Mouse (Mus musculus) midbrain, embryonic 10.5 days (tissue): Measurements from ENCODE around the gene Als2. TPM values are rescaled to one million over a fixed set of nuclear protein-coding genes. Genes with fewer than 3 reads are reported as not detected.

Source experiments
- DNase-seq: peaks from one replicate; pipeline ENCODE4 v3.0.0-alpha.2; 2017; ENCODE audit warnings: low spot score
- H3K27ac ChIP-seq: fragments of 300-500 bp; sonication (generic); replicated peaks from 2 replicates; pipeline ENCODE4 v1.5.1; 2016; ENCODE audit warnings: mild to moderate bottlenecking
- H3K27me3 ChIP-seq: fragments of 300-500 bp; sonication (generic); 2 replicates; pipeline ENCODE4 v1.6.1; 2016; ENCODE audit warnings: low read depth, mild to moderate bottlenecking; ENCODE audit not compliant: poor library complexity, severe bottlenecking
- H3K36me3 ChIP-seq: fragments of 300-500 bp; sonication (generic); 2 replicates; pipeline ENCODE4 v1.6.1; 2016; ENCODE audit warnings: mild to moderate bottlenecking, moderate library complexity
- H3K4me1 ChIP-seq: fragments of 300-500 bp; sonication (generic); 2 replicates; pipeline ENCODE4 v1.6.1; 2016
- H3K4me3 ChIP-seq: fragments of 300-500 bp; sonication (generic); 2 replicates; pipeline ENCODE4 v1.5.1; 2016; ENCODE audit warnings: mild to moderate bottlenecking, moderate library complexity
- H3K9me3 ChIP-seq: fragments of 300-500 bp; sonication (generic); replicated peaks from 2 replicates; pipeline ENCODE4 v1.6.1; 2016; ENCODE audit warnings: mild to moderate bottlenecking
- WGBS: fragments of 180-500 bp; shearing (Covaris S2); methylation state at CpG from one replicate; pipeline ENCODE4 v1.1.7; 2016; 5-methylcytosine and 5-hydroxymethylcytosine counted together
- polyA plus RNA-seq: library from polyadenylated mRNA; unstranded; fragments of >200 nt; fragmentation: Nextera tagmentation; extraction: Ambion mirVana; gene quantifications from 2 replicates; pipeline ENCODE4 v1.2.1, GENCODE M21; 2016

Gene Als2
- polyA plus RNA-seq, 1 experiment from 2014 or later, result 14.0 TPM

GRCm38 (mm10) chr1:59202367-59202766 is 34.7 kb downstream of the Als2 start:
- no peaks in the 10 kb centered on the region for H3K27me3 ChIP-seq
- H3K27ac ChIP-seq, result no peak overlapping the region
- DNase-seq, result no peak
- no peaks in the 10 kb centered on the region for H3K9me3 ChIP-seq
- peaks cover 30% of the 10 kb centered on the region for H3K36me3 ChIP-seq
- no peaks in the 10 kb centered on the region for H3K4me1 ChIP-seq
- no peak overlapping the region for H3K4me3 ChIP-seq
- WGBS, result 93% methylated on average over 10 of the region's 10 CpGs

- H3K27ac ChIP-seq, result no peak overlapping the region
Observed at GRCm38 (mm10) chr1:59201561-59201960, 35.5 kb downstream of the Als2 start.

DNA sequence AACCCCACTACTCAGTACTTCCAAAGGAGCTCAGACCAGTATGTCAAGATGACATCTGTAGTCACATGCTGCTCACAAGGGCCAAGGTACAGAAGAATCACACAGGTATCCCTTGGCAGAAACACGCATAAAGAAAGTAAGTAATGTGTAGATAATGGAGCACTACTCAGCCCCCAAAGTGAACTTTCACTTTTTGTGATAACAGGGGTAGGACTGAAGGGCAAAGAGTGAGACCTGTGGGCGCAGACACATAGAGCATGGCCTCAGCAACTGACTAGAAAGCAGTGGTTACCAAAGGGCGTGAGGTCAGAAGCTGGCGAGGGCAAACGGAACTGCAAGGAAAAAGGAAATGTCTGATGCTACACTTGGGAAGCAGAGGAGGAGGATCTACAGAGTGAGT is 36.1 kb downstream of the Als2 start:
- Histone ChIP-seq H3K4me3 (no peak overlapping the region), H3K4me1 (no peaks in the 10 kb centered on the region), H3K27me3 (no peaks in the 10 kb centered on the region), H3K36me3 (peaks cover 32% of the 10 kb centered on the region), H3K9me3 (no peaks in the 10 kb centered on the region), H3K27ac (no peak overlapping the region)
- WGBS, result 88% methylated on average over 5 of the region's 5 CpGs
- no peak for DNase-seq

More at GRCm38 (mm10) chr1:59201561-59201960, 35.5 kb downstream of the Als2 start:
- Histone ChIP-seq H3K27me3 (no peaks in the 10 kb centered on the region), H3K36me3 (peaks cover 30% of the 10 kb centered on the region), H3K4me3 (no peak overlapping the region), H3K4me1 (no peaks in the 10 kb centered on the region), H3K9me3 (no peaks in the 10 kb centered on the region)
- DNase-seq, result no peak
- 85% methylated on average over 1 of the region's 1 CpGs for WGBS

DNA sequence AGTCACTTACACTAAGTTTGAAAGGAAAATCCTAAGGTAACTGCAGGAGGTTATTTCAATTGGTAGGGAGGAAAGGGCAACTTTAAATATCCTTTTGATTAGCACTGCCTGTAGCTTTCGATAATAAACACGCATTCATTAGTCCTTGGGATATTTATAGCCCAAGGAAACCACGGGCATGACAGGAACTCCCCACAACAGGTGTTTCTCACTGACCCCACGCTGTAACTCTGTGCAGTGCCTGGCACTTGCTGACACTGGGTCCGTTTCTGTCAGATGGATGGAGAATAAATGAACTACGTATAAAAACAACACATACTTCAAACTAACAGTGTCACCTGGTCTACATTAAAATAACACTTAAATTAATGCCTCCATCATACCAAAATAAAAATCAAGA is 42.1 kb downstream of the Als2 start:
- Histone ChIP-seq H3K36me3 (peaks cover 45% of the 10 kb centered on the region), H3K4me3 (no peak overlapping the region), H3K4me1 (no peaks in the 10 kb centered on the region), H3K9me3 (no peaks in the 10 kb centered on the region), H3K27me3 (no peaks in the 10 kb centered on the region), H3K27ac (no peak overlapping the region)
- DNase-seq, result no peak
- WGBS, result 87% methylated on average over 6 of the region's 6 CpGs

- no peaks in the 10 kb centered on the region for H3K4me1 ChIP-seq
- DNase-seq, result no peak
- 81% methylated on average over 5 of the region's 5 CpGs for WGBS
- H3K36me3 ChIP-seq, result peaks cover 36% of the 10 kb centered on the region
- H3K27ac ChIP-seq, result no peak overlapping the region
- H3K27me3 ChIP-seq, result no peaks in the 10 kb centered on the region
- H3K4me3 ChIP-seq, result no peak overlapping the region
- no peaks in the 10 kb centered on the region for H3K9me3 ChIP-seq
Observed at GRCm38 (mm10) chr1:59187786-59188185, 49.2 kb downstream of the Als2 start.

GRCm38 (mm10) chr1:59186317-59186716 is 50.7 kb downstream of the Als2 start:
- Histone ChIP-seq H3K4me3 (no peak overlapping the region), H3K4me1 (no peaks in the 10 kb centered on the region), H3K36me3 (peaks cover 35% of the 10 kb centered on the region), H3K27ac (no peak overlapping the region), H3K27me3 (no peaks in the 10 kb centered on the region), H3K9me3 (no peaks in the 10 kb centered on the region)
- WGBS, result 90% methylated on average over 10 of the region's 10 CpGs
- DNase-seq, result no peak

DNA sequence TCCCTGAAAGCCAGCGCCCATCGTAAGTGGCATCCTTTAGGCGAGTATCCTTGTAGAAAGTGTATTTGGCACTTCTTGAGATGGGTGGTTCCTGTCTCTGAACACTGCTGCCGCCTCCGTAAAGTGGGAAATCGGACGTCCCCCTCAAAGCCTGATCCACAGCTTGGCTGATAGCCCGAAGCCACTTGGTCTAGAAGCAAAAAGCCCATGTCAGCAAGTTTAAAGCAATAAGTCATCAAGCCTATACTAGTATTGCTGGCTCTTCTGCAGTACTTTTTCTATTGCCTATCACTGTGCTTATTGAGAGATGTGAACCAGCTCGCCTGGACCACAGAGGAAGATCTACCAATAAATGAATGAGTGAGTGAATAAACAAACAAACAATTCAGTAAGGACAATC is 51.6 kb downstream of the Als2 start:
- WGBS, result 93% methylated on average over 9 of the region's 9 CpGs
- no peaks in the 10 kb centered on the region for H3K27me3 ChIP-seq
- no peaks in the 10 kb centered on the region for H3K4me1 ChIP-seq
- no peak overlapping the region for H3K27ac ChIP-seq
- no peak overlapping the region for H3K4me3 ChIP-seq
- no peaks in the 10 kb centered on the region for H3K9me3 ChIP-seq
- H3K36me3 ChIP-seq, result peaks cover 29% of the 10 kb centered on the region
- DNase-seq, result no peak

- no peak overlapping the region for H3K4me3 ChIP-seq
- DNase-seq, result no peak
- 96% methylated on average over 4 of the region's 4 CpGs for WGBS
- H3K9me3 ChIP-seq, result no peaks in the 10 kb centered on the region
- no peaks in the 10 kb centered on the region for H3K27me3 ChIP-seq
- H3K27ac ChIP-seq, result no peak overlapping the region
- no peaks in the 10 kb centered on the region for H3K4me1 ChIP-seq
- H3K36me3 ChIP-seq, result peaks cover 48% of the 10 kb centered on the region
Observed at GRCm38 (mm10) chr1:59183045-59183444, 54.0 kb downstream of the Als2 start.

- Histone ChIP-seq H3K36me3 (peaks cover 54% of the 10 kb centered on the region), H3K27ac (no peak overlapping the region), H3K9me3 (no peaks in the 10 kb centered on the region), H3K4me1 (no peaks in the 10 kb centered on the region), H3K27me3 (no peaks in the 10 kb centered on the region), H3K4me3 (no peak overlapping the region)
- WGBS, result 93% methylated on average over 2 of the region's 2 CpGs
- no peak for DNase-seq
Observed at GRCm38 (mm10) chr1:59182373-59182772, 54.7 kb downstream of the Als2 start.

DNA sequence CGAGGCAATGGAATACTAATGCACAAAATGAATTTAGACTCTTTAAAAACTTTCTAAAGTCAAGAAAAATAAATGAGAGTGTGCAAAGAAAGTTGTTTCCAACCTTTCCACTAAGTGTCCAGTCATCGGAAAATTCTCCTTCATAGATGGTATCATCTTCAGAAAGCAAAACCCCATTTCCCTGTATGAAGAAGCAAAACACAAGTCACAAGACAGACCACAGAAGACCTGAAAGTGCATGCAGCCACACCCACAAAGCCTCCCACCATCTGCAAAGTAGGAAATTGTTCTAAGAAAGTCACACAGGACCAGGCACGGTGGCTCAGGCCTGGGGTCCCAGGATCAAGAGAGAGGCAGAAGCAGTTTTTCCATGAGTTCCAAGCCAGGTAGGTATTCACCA is 57.0 kb downstream of the Als2 start:
- H3K36me3 ChIP-seq, result peaks cover 56% of the 10 kb centered on the region
- WGBS, result 95% methylated on average over 3 of the region's 3 CpGs
- H3K9me3 ChIP-seq, result no peaks in the 10 kb centered on the region
- DNase-seq, result no peak
- H3K27ac ChIP-seq, result no peak overlapping the region
- no peaks in the 10 kb centered on the region for H3K27me3 ChIP-seq
- no peaks in the 10 kb centered on the region for H3K4me1 ChIP-seq
- H3K4me3 ChIP-seq, result no peak overlapping the region

DNA sequence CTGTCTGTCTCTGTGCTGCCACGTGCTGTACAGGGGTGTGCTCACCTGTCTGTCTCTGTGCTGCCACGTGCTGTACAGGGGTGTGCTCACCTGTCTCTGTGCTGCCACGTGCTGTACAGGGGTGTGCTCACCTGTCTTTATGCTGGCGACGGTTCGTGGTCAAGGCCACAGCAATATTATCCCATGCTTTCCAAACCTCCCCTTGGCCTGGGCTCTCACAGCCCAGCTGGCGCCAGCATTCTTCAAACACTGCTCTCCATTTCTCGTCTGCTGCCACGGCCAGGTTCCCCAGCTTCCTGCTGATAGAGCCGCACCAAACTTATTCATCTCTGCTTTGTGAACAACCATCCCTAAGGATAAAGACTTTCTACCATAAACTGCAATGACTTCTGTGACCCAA is 58.6 kb downstream of the Als2 start:
- WGBS, result 92% methylated on average over 10 of the region's 10 CpGs
- Histone ChIP-seq H3K36me3 (peaks cover 46% of the 10 kb centered on the region), H3K4me1 (no peaks in the 10 kb centered on the region)

GRCm38 (mm10) chr1:59174514-59175373 is 62.3 kb downstream of the Als2 start:
- no peak overlapping the region for H3K27ac ChIP-seq
- H3K27me3 ChIP-seq, result no peaks in the 10 kb centered on the region
- H3K36me3 ChIP-seq, result peaks cover 40% of the 10 kb centered on the region
- 83% methylated on average over 10 of the region's 10 CpGs for WGBS
- H3K9me3 ChIP-seq, result no peaks in the 10 kb centered on the region
- no peak for DNase-seq
- no peak overlapping the region for H3K4me3 ChIP-seq
- H3K4me1 ChIP-seq, result no peaks in the 10 kb centered on the region

More for the DNA sequence above, 58.6 kb downstream of the Als2 start:
- H3K27ac ChIP-seq, result no peak overlapping the region
- no peak for DNase-seq
- no peak overlapping the region for H3K4me3 ChIP-seq
- no peaks in the 10 kb centered on the region for H3K27me3 ChIP-seq
- no peaks in the 10 kb centered on the region for H3K9me3 ChIP-seq

DNA sequence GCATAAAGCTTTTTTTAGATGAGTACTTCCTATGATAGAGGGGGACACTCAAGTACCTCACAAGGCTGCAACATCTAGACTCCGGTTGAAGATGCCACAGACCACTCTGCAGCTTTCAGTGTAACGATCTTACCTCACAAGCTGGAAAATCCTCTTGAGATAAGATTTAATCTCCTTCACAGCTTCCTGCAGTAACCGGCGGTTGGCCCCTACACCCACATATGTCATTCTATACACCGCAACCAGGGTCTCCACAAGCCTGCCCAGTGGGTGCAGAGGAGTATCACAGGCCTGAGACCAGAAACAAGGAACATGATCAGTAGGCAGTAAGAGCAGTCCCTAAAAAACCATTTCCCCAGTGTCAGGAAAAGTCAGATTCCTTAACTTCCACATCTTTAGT is 64.0 kb downstream of the Als2 start:
- no peak overlapping the region for H3K4me3 ChIP-seq
- 90% methylated on average over 5 of the region's 5 CpGs for WGBS
- H3K36me3 ChIP-seq, result peaks cover 33% of the 10 kb centered on the region
- no peaks in the 10 kb centered on the region for H3K9me3 ChIP-seq
- no peak for DNase-seq
- no peaks in the 10 kb centered on the region for H3K4me1 ChIP-seq
- H3K27ac ChIP-seq, result no peak overlapping the region
- H3K27me3 ChIP-seq, result no peaks in the 10 kb centered on the region
